Mouse (Mus musculus) gastrocnemius, postnatal 14 days (tissue): ENCODE measurements around the gene Atrip. TPM values are rescaled to one million over a fixed set of nuclear protein-coding genes. Genes with fewer than 3 reads are reported as not detected.

Source experiments
- DNase-seq: peaks from one replicate; pipeline ENCODE4 v3.0.0; 2021; ENCODE audit warnings: mixed read lengths
- intact Hi-C: fragments of 180-260 bp; cut with DNase I; formaldehyde crosslinking; loops from one replicate; pipeline ENCODE4 v1.15.1; 2025; ENCODE audit warnings: low total_unique reads
- total RNA-seq, 2 experiments: library from RNA; stranded (reverse); gene quantifications; 2 replicates each; pipeline ENCODE4 v1.2.3; 2021

Atrip gene
- total RNA-seq, 2 experiments from 2014 or later = 7.4 to 7.5 TPM

GRCm38 (mm10) chr9:109009636-109010315 is 64.1 kb downstream of the Atrip start:
- DNase-seq = peak; percentile 83
- intact Hi-C loops = no loop called here

GRCm38 (mm10) chr9:109008994-109009635 is 64.8 kb downstream of the Atrip start:
- intact Hi-C loops = no loop called here
- DNase-seq = peak; percentile 40

GRCm38 (mm10) chr9:109008081-109008480 is 65.8 kb downstream of the Atrip start:
- intact Hi-C loops = no loop called here
- no peak for DNase-seq

Other genes with a start within 250 kb of the Atrip start
- gene Celsr3, start 247.8 kb downstream of the Atrip start, total RNA-seq = under 1 TPM; 0.18 to 0.24 TPM
- 10 to 100 TPM; 13.0 to 13.8 TPM for gene Slc26a6, start 220.8 kb downstream of the Atrip start, total RNA-seq
- gene Tmem89, start 159.5 kb downstream of the Atrip start, total RNA-seq = not detected
- gene Uqcrc1, start 137.5 kb downstream of the Atrip start, total RNA-seq = 1,000 to 10,000 TPM in 1 of 2 experiments, 100 to 1,000 TPM in 1; 899 to 1,084 TPM
- 1 to 10 TPM; 2.7 to 3.7 TPM for gene Col7a1, start 120.5 kb downstream of the Atrip start, total RNA-seq
- under 1 TPM; 0.40 to 0.53 TPM for gene Ucn2, start 88.1 kb downstream of the Atrip start, total RNA-seq
- 10 to 100 TPM; 31.0 to 31.6 TPM for gene Pfkfb4, start 82.3 kb downstream of the Atrip start, total RNA-seq
- 10 to 100 TPM; 24.4 to 26.3 TPM for gene Shisa5, start 35.6 kb downstream of the Atrip start, total RNA-seq
- gene Trex1, start 14.4 kb downstream of the Atrip start, total RNA-seq = 10 to 100 TPM; 10.7 to 11.4 TPM
- 1 to 10 TPM; 7.3 to 7.8 TPM for gene Ccdc51, start 8.4 kb upstream of the Atrip start, total RNA-seq
- 100 to 1,000 TPM; 184 to 190 TPM for gene Tma7, start 8.5 kb upstream of the Atrip start, total RNA-seq
- 1 to 10 TPM; 2.1 to 3.8 TPM for gene Plxnb1, start 21.3 kb upstream of the Atrip start, total RNA-seq
- gene Fbxw21, start 87.9 kb upstream of the Atrip start, total RNA-seq = not detected
- gene Fbxw13, start 121.9 kb upstream of the Atrip start, total RNA-seq = not detected
- not detected for gene Fbxw20, start 160.6 kb upstream of the Atrip start, total RNA-seq
- not detected for gene Fbxw14, start 213.6 kb upstream of the Atrip start, total RNA-seq